Mouse (Mus musculus) cerebellum, adult 2 months (tissue): ENCODE data around the gene Bri3bp.

ENCODE experiments used
- CTCF ChIP-seq: fragments of 200-500 bp; IDR thresholded peaks from 2 replicates; pipeline ENCODE4 v1.5.1; 2011; ENCODE audit warnings: low read depth, mild to moderate bottlenecking, control low read depth, low read length, moderate library complexity, borderline replicate concordance; ENCODE audit not compliant: insufficient read depth
- POLR2A ChIP-seq: fragments of 200-500 bp; IDR thresholded peaks from 2 replicates; pipeline ENCODE4 v1.6.1; 2011; ENCODE audit warnings: low read length, control low read depth, borderline replicate concordance; ENCODE audit not compliant: insufficient read depth

DNA sequence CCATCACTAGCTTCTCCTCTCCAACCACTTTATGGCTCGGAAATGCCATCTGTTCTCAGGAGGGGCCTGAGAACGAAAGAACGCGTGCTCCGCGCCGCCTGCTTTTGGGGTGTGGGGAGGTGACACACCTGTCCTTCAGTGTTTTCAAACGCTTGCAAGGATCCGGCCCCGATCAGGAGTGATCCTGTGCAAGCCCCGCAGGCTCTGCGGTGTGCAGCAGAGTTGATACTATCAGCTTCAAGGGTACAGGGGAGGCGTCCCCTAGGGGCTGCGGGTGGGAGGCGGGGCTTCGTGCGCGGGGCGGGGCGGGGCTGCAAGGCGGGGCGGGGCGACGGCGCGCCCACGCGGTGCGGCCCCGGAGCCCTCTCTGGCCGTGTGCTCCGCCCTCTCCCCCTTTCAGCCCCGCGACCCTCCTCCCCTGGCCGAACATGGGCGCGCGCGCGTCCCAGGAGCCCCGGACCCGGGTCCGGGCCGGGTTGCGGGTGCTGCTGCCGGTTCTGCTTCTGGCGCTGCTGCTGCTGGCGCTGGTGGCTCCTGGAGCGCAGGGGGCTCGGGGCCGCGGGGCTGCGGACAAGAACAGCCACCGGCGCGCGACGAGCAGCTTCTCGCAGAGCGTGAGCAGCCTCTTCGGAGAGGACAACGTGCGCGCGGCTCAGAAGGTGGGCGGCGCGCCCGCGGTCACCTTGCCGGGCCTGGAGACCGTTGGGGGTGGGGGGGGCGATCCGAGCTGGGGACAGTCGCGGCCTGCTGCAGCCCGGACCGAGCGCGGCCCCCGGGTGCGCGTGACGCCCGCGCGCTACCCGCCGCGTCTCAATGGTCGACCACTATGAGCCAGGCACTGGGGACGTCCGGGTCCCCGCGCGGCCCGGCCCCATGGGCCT is at the start of gene Bri3bp:
- TF ChIP-seq CTCF: no peak
- peak; percentile 41; the same call in 1 of the 2 replicates for TF ChIP-seq POLR2A
